Mouse (Mus musculus) heart, embryonic 13.5 days (tissue): Measurements from ENCODE around the gene Slamf9. TPM values are rescaled to one million over a fixed set of nuclear protein-coding genes. Genes with fewer than 3 reads are reported as not detected.

Experiments used
- polyA plus RNA-seq: library from polyadenylated mRNA; unstranded; fragments of >200 nt; fragmentation: Nextera tagmentation; extraction: Ambion mirVana; gene quantifications from 2 replicates; pipeline ENCODE4 v1.2.1, GENCODE M21; 2015

The Slamf9 gene
- polyA plus RNA-seq, 1 experiment from 2014 or later: 1.3 TPM

Other genes with a start within 250 kb of the Slamf9 start
- gene Atp1a4, start 216.9 kb upstream of the Slamf9 start, polyA plus RNA-seq: 0.21 and 0.52 TPM in 2 replicates
- 27.8 and 31.6 TPM in 2 replicates for gene Igsf8, start 213.7 kb upstream of the Slamf9 start, polyA plus RNA-seq
- 17.0 and 20.8 TPM in 2 replicates for gene Atp1a2, start 177.3 kb upstream of the Slamf9 start, polyA plus RNA-seq
- gene Kcnj9, start 146.0 kb upstream of the Slamf9 start, polyA plus RNA-seq: not detected in 2 replicates
- 0.04 TPM in 1 of 2 replicates, not detected in the other for gene Kcnj10, start 134.1 kb upstream of the Slamf9 start, polyA plus RNA-seq
- 4.4 and 4.7 TPM in 2 replicates for gene Pigm, start 98.8 kb upstream of the Slamf9 start, polyA plus RNA-seq
- 9.2 and 9.6 TPM in 2 replicates for gene Igsf9, start 6.4 kb downstream of the Slamf9 start, polyA plus RNA-seq
- gene Tagln2, start 24.7 kb downstream of the Slamf9 start, polyA plus RNA-seq: 312 and 327 TPM in 2 replicates
- gene Cfap45, start 45.4 kb downstream of the Slamf9 start, polyA plus RNA-seq: 1.9 and 2.4 TPM in 2 replicates
- 0.15 and 0.25 TPM in 2 replicates for gene Vsig8, start 80.6 kb downstream of the Slamf9 start, polyA plus RNA-seq
- not detected in 2 replicates for gene Slamf8, start 115.2 kb downstream of the Slamf9 start, polyA plus RNA-seq
- not detected in 2 replicates for gene Fcrl6, start 127.2 kb downstream of the Slamf9 start, polyA plus RNA-seq
- gene Dusp23, start 157.6 kb downstream of the Slamf9 start, polyA plus RNA-seq: 10.4 and 10.9 TPM in 2 replicates
- 0.21 and 0.92 TPM in 2 replicates for gene Crp, start 222.7 kb downstream of the Slamf9 start, polyA plus RNA-seq